Mouse (Mus musculus) erythroblast, embryonic 14.5 days (primary cell): ENCODE measurements around the gene Ndufa4.

Source experiments
- GATA1 ChIP-seq: IDR thresholded peaks from 2 replicates; pipeline ENCODE4 v1.6.1; 2012; ENCODE audit warnings: low read length, inconsistent platforms, mixed read lengths
- TAL1 ChIP-seq: IDR thresholded peaks from 3 replicates; pipeline ENCODE4 v1.6.1; 2012; ENCODE audit warnings: low read length, inconsistent platforms, mixed read lengths

- TF ChIP-seq GATA1, result no peak
- no peak for TF ChIP-seq TAL1
These were observed 418 bp downstream of the Ndufa4 start for GRCm38 (mm10) chr6:11906890-11907268.
